Mouse (Mus musculus): ENCODE measurements around the gene Osbpl8. TPM values are rescaled to one million over a fixed set of nuclear protein-coding genes. Genes with fewer than 3 reads are reported as not detected.

Gene Osbpl8
- total and polyA plus RNA-seq, 2 experiments: 3.7 to 30.0 TPM

GRCm38 (mm10) chr10:111327957-111328356 lies 163.4 kb downstream of the Osbpl8 start:
- no peak for TF ChIP-seq CTCF (IDR thresholded peaks at IDR 0.05; ENCODE audit: low read depth, low read length)
- TF ChIP-seq POLR2A (IDR thresholded peaks at IDR 0.05; ENCODE audit: extremely low read depth, insufficient read depth, low read length): no peak
- no peak overlapping the region for H3K4me3 ChIP-seq (ENCODE audit: insufficient read depth, low read depth, low read length)
- H3K79me2 ChIP-seq (ENCODE audit: control insufficient read depth, insufficient read depth, low read length): no peaks in the 10 kb centered on the region
- H3K9ac ChIP-seq (ENCODE audit: low read depth, low read length): no peak overlapping the region
- DNase-seq (ENCODE audit: extremely low read depth, low read depth, low spot score): peak; percentile 67
- no peaks in the 10 kb centered on the region for H3K36me3 ChIP-seq (ENCODE audit: control insufficient read depth, insufficient read depth, low read length)
- peaks cover 21% of the 10 kb centered on the region for H3K4me1 ChIP-seq (ENCODE audit: control insufficient read depth, insufficient read depth, low read length)
- H3K27me3 ChIP-seq (ENCODE audit: control insufficient read depth, insufficient read depth, low read length): no peaks in the 10 kb centered on the region
- peak overlapping the region; percentile 56; the same call in 1 of the 2 replicates for H3K27ac ChIP-seq (replicated peaks; ENCODE audit: insufficient read depth, low read depth, low read length)
- WGBS: 58% methylated on average over 4 of the region's 4 CpGs

GRCm38 (mm10) chr10:111329326-111329725 lies 164.8 kb downstream of the Osbpl8 start:
- no peaks in the 10 kb centered on the region for H3K36me3 ChIP-seq (ENCODE audit: control insufficient read depth, insufficient read depth, low read length)
- H3K79me2 ChIP-seq (ENCODE audit: control insufficient read depth, insufficient read depth, low read length): no peaks in the 10 kb centered on the region
- WGBS: 7% methylated on average over 5 of the region's 5 CpGs
- peak; percentile 99 for DNase-seq (ENCODE audit: extremely low read depth, low read depth, low spot score)
- no peak overlapping the region for H3K4me3 ChIP-seq (ENCODE audit: insufficient read depth, low read depth, low read length)
- no peak for TF ChIP-seq POLR2A (IDR thresholded peaks at IDR 0.05; ENCODE audit: extremely low read depth, insufficient read depth, low read length)
- no peak overlapping the region for H3K9ac ChIP-seq (ENCODE audit: low read depth, low read length)
- H3K27me3 ChIP-seq (ENCODE audit: control insufficient read depth, insufficient read depth, low read length): no peaks in the 10 kb centered on the region
- H3K27ac ChIP-seq (replicated peaks; ENCODE audit: insufficient read depth, low read depth, low read length): no peak overlapping the region
- peaks cover 21% of the 10 kb centered on the region for H3K4me1 ChIP-seq (ENCODE audit: control insufficient read depth, insufficient read depth, low read length)

- WGBS: 96% methylated on average over 2 of the region's 2 CpGs
- H3K36me3 ChIP-seq (ENCODE audit: control insufficient read depth, insufficient read depth, low read length): no peaks in the 10 kb centered on the region
- H3K79me2 ChIP-seq (ENCODE audit: control insufficient read depth, insufficient read depth, low read length): no peaks in the 10 kb centered on the region
- TF ChIP-seq POLR2A (IDR thresholded peaks at IDR 0.05; ENCODE audit: extremely low read depth, insufficient read depth, low read length) (no peak), CTCF (IDR thresholded peaks at IDR 0.05; ENCODE audit: low read depth, low read length) (no peak)
- peaks cover 8% of the 10 kb centered on the region for H3K4me1 ChIP-seq (ENCODE audit: control insufficient read depth, insufficient read depth, low read length)
- H3K27ac ChIP-seq (replicated peaks; ENCODE audit: insufficient read depth, low read depth, low read length): no peak overlapping the region
- H3K9ac ChIP-seq (ENCODE audit: low read depth, low read length): no peak overlapping the region
- no peak overlapping the region for H3K4me3 ChIP-seq (ENCODE audit: insufficient read depth, low read depth, low read length)
- DNase-seq (ENCODE audit: extremely low read depth, low read depth, low spot score): no peak
- H3K27me3 ChIP-seq (ENCODE audit: control insufficient read depth, insufficient read depth, low read length): no peaks in the 10 kb centered on the region
Measured at GRCm38 (mm10) chr10:111334902-111335301, 170.3 kb downstream of the Osbpl8 start.

GRCm38 (mm10) chr10:111335517-111336352 lies 171.2 kb downstream of the Osbpl8 start:
- WGBS: 16% methylated on average over 29 of the region's 29 CpGs
- Histone ChIP-seq H3K79me2 (ENCODE audit: control insufficient read depth, insufficient read depth, low read length) (no peaks in the 10 kb centered on the region), H3K27me3 (ENCODE audit: control insufficient read depth, insufficient read depth, low read length) (no peaks in the 10 kb centered on the region), H3K36me3 (ENCODE audit: control insufficient read depth, insufficient read depth, low read length) (no peaks in the 10 kb centered on the region), H3K4me3 (ENCODE audit: insufficient read depth, low read depth, low read length) (no peak overlapping the region), H3K4me1 (ENCODE audit: control insufficient read depth, insufficient read depth, low read length) (peaks cover 4% of the 10 kb centered on the region), H3K9ac (ENCODE audit: low read depth, low read length) (peak overlapping the region; percentile 47; the same call in 1 of the 2 replicates), H3K27ac (replicated peaks; ENCODE audit: insufficient read depth, low read depth, low read length) (peak overlapping the region; percentile 60; the same call in 1 of the 2 replicates)
- peak; percentile 79 for DNase-seq (ENCODE audit: extremely low read depth, low read depth, low spot score)
- no peak for TF ChIP-seq CTCF (IDR thresholded peaks at IDR 0.05; ENCODE audit: low read depth, low read length)
- no peak for TF ChIP-seq POLR2A (IDR thresholded peaks at IDR 0.05; ENCODE audit: extremely low read depth, insufficient read depth, low read length)

GRCm38 (mm10) chr10:111336353-111336713 lies 171.8 kb downstream of the Osbpl8 start:
- no peaks in the 10 kb centered on the region for H3K36me3 ChIP-seq (ENCODE audit: control insufficient read depth, insufficient read depth, low read length)
- TF ChIP-seq POLR2A (IDR thresholded peaks at IDR 0.05; ENCODE audit: extremely low read depth, insufficient read depth, low read length): no peak
- no peak for TF ChIP-seq CTCF (IDR thresholded peaks at IDR 0.05; ENCODE audit: low read depth, low read length)
- H3K9ac ChIP-seq (ENCODE audit: low read depth, low read length): peak overlapping the region; percentile 19; the same call in 1 of the 2 replicates
- no peaks in the 10 kb centered on the region for H3K27me3 ChIP-seq (ENCODE audit: control insufficient read depth, insufficient read depth, low read length)
- WGBS: 37% methylated on average over 10 of the region's 10 CpGs
- no peaks in the 10 kb centered on the region for H3K79me2 ChIP-seq (ENCODE audit: control insufficient read depth, insufficient read depth, low read length)
- peak overlapping the region; percentile 63 for H3K27ac ChIP-seq (replicated peaks; ENCODE audit: insufficient read depth, low read depth, low read length)
- peak overlapping the region; percentile 42 for H3K4me3 ChIP-seq (ENCODE audit: insufficient read depth, low read depth, low read length)
- no peak for DNase-seq (ENCODE audit: extremely low read depth, low read depth, low spot score)
- peaks cover 4% of the 10 kb centered on the region for H3K4me1 ChIP-seq (ENCODE audit: control insufficient read depth, insufficient read depth, low read length)

- no peak overlapping the region for H3K27ac ChIP-seq (replicated peaks; ENCODE audit: insufficient read depth, low read depth, low read length)
- H3K4me1 ChIP-seq (ENCODE audit: control insufficient read depth, insufficient read depth, low read length): peaks cover 4% of the 10 kb centered on the region
- no peak overlapping the region for H3K9ac ChIP-seq (ENCODE audit: low read depth, low read length)
- H3K79me2 ChIP-seq (ENCODE audit: control insufficient read depth, insufficient read depth, low read length): no peaks in the 10 kb centered on the region
- no peaks in the 10 kb centered on the region for H3K27me3 ChIP-seq (ENCODE audit: control insufficient read depth, insufficient read depth, low read length)
- peak; percentile 49 for DNase-seq (ENCODE audit: extremely low read depth, low read depth, low spot score)
- no peaks in the 10 kb centered on the region for H3K36me3 ChIP-seq (ENCODE audit: control insufficient read depth, insufficient read depth, low read length)
- WGBS: 79% methylated on average over 11 of the region's 11 CpGs
- TF ChIP-seq CTCF (IDR thresholded peaks at IDR 0.05; ENCODE audit: low read depth, low read length) (no peak), POLR2A (IDR thresholded peaks at IDR 0.05; ENCODE audit: extremely low read depth, insufficient read depth, low read length) (no peak)
- H3K4me3 ChIP-seq (ENCODE audit: insufficient read depth, low read depth, low read length): no peak overlapping the region
Measured at GRCm38 (mm10) chr10:111339296-111339695, 174.7 kb downstream of the Osbpl8 start.

Data from liver, adult 2 months (tissue).